Mouse (Mus musculus) erythroblast, embryonic 14.5 days (primary cell): ENCODE results near the gene Htra2.

ENCODE experiments used
- GATA1 ChIP-seq: IDR thresholded peaks from 2 replicates; pipeline ENCODE4 v1.6.1; 2012; ENCODE audit warnings: low read length, inconsistent platforms, mixed read lengths
- TAL1 ChIP-seq: IDR thresholded peaks from 3 replicates; pipeline ENCODE4 v1.6.1; 2012; ENCODE audit warnings: low read length, inconsistent platforms, mixed read lengths

DNA sequence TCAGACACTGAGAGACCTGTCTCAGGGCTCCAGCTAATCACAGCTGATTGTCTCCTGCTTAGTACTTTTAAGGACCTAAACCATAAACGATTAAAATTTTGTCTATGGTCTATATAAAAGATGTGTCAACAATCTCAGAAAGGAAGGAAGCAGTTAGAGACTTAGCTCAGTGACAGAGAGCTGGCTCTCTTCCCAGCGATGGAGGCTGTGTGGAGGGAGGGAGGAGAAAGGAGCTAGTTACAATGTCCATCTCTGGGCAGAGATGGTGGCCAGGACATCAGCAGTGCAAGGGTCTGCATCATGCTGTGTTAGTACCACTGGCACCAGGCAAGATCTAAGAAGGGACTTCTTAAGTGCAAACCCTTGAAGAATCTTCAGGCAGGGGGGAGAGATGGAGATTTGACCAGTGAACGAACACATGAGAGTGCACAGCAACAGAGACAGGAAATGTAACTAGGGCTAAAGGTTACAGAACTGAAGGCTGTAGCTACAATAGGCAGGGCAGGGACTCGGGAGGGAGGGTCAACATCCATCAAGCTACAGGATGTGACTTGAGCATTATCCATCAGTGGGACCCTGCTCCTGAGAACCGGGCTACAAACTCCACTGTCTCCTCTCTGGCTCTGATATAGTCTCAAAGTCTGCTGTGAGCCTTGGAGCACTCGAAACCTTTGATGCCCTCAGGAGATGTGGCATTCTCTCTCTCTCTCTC is 37.5 kb upstream of the Htra2 start:
- no peak for TF ChIP-seq TAL1
- TF ChIP-seq GATA1, result no peak
